Mouse (Mus musculus) T-cell, adult 2 months (primary cell): Measurements from ENCODE around the gene Tmem170b.
"Not testable (repeated sequence)": the region's sequence is repeated elsewhere in the genome, so short reads cannot be mapped to it uniquely, and the experiment has no call there.

Source experiments
- DNase-seq: peaks from one replicate; pipeline ENCODE4 v3.0.0; 2022; ENCODE audit warnings: low spot score

Gene Tmem170b

DNA sequence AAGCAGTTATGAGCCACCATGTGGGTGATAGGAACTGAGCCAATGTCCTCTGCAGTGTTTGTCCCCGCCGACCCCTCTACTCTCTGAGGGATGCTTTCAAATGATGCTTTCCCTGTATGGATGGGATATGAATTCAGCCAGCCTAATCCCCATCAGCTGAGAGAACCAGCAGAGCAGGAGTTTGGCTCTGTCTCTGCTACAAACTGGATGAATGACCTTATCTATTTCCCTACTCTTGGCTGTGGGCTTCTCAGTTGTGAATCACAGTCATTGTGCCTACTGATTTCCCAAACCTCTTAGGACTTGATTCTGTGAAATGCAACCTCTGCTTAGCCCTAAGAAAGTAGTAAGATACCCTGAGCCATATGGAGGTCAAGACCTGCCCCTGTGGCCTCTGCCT lies 64.2 kb downstream of the Tmem170b start:
- DNase-seq, result no peak

DNA sequence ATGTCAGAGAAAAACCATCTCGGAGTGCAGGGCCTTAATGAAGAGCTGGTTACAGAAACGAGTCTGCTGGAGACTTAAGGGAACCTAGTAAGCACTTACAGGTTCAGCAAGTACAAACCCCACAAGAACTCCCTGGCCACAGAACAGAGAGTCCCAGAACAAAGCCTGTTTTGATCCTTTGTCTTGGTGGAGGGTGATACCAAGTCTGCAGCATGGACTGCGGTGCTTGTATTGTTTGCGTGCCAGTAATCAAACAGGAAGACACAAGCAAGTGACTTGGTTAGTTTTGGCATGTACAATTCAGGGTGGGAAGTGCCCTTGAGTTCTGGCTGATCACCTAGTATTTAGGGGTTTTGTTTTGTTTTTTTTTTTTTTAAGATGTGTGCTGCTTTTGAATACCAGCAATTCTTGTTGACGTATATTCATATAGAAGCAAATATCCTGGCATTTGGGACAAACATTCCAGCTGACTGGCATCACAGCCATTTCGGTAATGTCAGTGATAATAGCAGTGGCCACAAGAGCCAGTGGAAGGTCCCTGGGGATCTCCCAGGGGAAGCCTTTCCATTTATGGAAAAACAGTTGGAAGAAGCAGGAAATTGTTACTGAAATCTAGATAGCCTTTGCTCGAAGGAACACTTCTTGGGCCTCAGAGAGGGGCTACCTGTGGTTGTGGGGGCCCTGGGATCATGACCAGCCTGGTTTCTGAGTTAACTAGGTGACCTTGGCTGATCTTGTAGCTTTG lies 64.9 kb downstream of the Tmem170b start:
- no peak for DNase-seq

DNA sequence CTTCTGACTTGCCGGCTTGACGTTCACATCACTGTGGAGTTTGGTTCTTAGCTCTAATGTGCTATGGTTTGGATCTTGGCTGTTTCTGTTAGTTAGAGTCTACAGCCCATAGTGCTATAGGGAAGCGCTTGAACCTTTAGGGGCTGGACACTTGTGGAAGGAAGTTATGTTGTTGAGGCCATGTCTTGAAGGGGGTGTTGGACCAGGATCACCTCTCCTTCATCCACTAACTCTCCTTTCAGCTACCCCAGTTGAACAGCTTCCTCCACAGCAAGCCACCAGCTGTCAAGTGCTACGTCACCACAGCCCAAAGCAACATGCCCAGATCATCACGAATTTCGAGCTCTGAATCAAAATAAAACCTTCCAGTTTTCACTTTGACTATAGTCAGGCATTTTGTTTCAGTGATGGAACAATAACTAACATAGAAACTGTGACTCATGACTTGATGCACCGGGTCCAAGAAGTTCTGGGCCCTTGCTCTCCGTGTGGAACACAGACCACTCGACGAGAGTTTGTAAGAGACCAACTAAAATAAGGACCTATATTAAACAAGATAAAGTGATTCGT lies 65.5 kb downstream of the Tmem170b start:
- DNase-seq, result no peak

DNA sequence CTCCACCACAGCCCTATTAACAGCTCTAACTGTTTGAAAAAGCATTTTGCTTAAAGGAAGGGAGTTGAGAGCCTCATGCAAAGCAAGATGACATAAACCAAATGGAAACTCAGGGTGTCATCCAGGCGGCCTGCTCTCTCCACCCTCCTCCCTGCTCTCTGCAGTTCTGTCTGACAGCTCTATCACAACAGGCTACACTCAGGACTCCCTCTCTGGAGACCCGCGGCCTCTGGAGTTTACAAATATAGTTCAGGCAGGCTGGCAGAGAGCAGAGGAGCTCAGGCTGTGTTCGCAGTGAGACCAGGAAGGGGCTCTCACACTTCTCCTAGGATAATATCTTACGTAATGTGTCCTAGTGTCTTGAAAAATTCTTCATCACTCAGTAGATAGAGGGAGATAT lies 67.2 kb downstream of the Tmem170b start:
- DNase-seq, result not testable (repeated sequence)

DNA sequence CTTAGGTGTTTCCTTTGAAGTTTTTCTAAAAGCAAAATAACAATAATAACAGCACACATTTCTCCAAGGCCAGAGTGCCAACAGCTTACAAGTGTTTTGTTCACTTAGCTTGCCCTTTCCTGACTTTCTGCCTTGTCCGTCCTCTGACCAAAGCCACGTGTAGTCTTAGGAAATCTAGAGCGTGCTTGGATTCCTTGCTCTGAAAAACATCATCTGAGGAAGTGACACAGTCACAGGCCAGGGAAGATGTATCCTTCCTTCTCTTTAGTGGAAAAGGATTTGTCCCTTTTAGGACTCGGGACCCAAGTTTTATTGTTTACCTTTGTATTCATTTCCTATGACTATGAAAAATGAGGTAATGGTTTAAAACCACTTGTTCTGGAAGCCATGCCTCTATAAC lies 67.8 kb downstream of the Tmem170b start:
- no peak for DNase-seq

DNA sequence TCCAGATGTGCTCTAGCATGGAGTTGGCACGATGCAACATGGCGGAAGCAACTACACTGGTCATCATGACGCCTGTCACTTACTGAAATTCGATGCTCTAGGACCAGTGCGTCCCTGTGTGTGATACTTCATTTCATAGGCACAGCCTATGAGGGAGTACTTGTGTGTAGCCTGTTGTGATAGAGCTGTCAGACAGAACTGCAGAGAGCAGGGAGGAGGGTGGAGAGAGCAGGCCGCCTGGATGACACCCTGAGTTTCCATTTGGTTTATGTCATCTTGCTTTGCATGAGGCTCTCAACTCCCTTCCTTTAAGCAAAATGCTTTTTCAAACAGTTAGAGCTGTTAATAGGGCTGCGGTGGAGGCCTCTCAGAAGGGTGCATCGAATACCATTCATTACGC lies 68.9 kb downstream of the Tmem170b start:
- DNase-seq, result not testable (repeated sequence)

DNA sequence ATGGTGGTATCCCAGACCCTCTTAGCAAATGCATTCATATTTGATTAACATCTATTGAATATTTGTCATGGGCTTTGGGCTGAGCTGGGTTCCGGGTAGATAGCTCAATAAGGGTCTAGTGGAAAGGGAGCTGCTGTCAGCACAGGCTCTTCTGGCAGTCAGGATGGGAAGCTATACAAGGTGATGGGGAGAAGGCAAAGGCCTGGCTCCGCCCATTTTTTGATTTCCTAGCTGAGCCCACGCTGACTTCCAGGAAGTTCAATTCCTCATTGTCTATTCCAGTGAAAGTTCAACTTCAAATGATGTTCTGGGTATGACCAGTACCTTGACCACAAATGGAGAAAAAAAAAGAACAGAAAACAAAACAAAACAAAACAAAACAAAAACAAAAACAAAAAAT lies 69.8 kb downstream of the Tmem170b start:
- no peak for DNase-seq

DNA sequence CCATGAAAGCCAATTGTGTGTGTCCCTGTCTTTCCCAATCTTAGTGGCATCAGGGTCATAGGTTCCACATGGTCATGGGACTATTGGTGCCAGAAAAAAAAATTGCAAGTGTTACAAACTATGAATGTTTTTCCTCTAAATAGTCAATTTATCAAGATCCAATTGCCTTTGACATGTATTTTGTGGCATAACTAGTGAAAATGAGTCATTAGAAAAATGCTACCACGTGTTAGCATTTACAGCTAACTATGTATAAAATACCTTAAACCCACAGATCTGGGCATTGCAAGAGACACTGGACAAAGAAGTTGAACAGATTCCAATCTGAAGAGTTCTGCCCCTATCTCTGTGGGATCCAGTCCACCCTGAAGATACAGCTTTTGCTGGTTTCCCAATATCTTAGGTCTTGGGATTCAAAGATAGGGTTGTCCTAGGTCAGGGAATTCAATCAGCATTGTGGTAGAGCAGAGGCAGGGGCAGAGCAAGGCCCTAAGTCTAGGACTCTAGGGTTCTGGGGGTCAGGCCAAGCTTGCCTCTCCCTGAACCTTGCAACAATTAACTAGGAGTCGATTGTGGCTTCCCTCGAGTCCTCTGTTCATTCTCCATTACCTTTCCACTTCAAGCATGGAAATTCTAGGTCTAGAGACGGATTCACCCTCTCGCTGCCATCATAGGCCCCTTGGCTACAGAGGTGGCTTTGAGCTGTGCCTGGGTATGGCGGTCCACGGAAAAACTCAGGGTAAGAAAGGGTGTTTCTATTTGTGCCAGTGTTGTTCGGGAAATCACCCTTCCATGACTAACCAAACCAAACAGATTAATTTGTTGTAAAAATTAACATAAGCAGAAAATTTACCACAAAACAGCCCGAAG lies 70.5 kb downstream of the Tmem170b start:
- DNase-seq, result no peak

DNA sequence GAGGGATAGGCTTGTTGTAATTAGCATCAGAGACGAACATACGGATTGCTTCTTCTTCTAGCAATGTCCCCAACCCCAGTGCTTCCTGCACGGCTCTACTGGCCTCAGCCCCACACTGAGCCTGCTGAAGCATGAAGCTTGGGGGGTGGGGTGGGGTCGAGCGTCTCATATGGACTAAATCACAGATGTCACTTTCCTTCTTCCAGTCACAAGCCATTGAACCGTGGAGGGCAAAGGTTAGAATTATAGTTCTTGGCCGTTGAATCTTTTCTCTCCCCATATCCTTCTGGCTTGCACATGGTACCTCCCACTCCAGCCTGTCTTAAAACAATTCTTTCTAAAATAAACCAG lies 71.1 kb downstream of the Tmem170b start:
- DNase-seq, result no peak

DNA sequence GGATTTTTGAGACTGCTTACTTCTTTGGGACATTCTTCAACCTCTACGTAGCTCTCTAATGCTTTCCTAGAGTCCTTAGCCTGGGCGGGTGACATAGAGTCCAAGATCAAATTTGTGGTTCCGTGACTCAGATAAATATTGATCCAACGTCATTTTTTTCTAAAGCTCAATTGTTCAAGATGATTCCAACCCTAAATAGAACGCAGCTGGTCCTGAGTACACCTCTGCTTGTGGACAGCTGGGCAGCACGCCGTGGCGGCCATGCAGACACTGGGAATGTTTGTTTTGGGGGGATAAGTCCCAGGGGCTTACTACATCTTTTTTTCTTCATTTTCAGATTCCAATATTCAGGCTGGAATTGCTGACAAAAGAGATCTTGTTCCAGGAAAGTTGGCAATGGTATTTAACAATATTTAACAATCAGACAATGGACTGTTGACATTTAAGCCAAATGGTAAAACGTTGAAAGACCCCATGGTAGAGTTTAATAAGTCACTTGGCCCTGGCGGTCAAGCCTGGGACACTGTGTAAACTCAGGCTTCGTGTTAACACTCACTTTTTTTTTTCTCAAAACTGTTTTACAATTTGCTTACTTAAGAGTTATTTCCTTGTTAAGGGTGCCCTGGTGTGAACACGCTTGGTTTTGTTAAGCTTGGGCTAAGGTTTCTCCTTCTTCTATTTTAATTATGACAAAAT lies 75.3 kb downstream of the Tmem170b start:
- no peak for DNase-seq

DNA sequence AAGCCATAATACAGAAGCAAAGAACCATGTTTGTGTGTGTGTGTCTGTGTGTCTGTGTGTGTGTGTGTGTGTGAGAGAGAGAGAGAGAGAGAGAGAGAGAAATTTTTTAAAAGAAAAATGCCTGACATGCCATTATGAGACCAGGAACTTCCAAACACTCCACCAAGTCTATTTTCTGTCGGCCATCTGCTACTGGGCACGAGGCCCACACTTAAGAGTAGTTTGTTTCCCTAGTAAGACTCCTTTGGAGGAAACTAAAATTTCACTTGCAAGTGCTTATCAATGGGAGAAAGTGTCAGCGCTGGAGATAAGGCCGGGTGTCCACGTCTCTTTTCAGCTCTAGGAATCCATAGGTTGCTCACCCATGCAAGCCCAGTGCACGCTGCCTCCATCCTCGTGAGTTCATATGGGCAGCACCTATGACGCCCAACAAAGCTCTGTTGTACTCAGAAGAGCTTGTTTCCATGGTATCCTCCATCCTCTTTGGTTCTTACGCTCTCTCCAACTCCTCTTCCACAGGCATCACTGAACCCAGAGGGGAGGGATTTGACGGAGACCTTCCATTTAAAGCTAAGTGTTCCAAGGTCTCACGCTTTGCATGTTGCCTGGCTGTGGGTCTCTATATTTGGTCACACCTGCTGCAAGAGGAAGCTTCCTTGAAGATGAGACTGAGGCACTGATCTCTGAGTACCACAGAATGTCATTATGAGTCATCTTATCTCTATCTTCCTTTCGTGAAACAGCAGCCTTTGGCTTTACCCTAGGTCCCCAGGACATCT lies 76.8 kb downstream of the Tmem170b start:
- no peak for DNase-seq

DNA sequence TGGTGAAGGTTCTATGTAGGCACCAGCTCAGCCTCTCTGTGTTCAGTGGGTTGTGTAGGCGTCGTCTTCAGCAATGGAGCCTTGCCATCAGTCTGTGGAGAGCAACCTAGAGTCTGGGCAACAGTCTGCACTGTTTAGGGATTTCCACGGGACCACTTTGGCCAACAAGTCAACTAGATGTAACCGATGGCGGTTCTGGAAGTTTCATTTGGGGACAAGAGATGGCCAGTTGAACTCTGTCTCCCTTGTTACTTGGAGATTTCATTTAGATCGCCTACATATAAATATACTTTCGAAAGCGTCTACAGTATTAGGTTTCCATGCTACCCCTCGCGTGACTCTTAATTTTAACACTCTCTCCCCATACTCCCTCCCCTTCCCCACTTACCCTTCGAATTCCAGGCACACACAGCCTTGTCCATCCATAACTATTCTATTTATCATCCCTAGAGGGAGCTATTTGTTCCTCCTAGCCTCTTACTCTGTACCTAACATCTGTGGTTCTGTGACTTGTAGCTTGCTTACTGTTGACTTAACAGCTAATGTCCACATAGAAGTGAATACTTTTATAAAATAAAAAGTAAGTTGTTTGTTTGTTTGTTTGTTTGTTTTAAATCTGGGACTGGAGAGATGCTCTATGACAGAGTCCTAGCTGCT lies 77.8 kb downstream of the Tmem170b start:
- DNase-seq, result no peak

DNA sequence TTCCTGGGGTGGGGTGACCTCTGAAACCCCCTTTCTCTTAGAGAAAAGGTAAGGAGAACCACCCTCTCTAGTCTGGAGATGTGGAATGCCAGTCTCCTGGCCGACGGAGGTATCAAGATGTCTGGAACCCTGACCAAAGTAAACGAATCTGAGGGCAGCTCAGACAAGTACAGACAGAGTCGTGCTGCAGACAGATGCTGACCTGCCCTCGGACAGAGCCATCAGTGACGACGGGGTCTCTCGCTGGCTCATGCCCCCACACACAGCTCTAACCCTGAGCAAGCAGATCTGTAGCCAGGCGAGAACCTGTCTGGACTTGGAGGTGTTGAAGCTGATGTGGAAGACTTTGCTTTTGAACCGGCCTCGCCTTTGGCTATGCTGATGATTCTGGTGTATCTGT lies 79.8 kb downstream of the Tmem170b start:
- no peak for DNase-seq

DNA sequence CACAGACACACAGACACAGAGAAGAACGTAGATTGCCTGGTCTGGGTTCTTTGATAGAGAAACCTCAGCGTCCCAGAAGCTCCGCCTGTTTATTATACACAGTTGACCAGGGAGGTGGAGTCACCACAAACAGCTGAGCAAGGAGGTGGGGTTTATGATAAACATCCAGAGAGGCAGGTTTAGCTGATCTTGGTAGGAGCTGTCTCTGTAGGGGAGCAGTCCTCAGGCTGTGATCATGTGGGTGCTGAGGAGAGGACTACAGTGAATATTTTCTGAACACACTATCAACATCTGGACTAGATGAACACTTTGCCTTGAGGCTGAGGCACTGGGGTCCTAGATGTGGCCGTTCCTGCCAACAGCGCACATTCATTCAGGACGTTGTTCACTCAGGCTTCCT lies 83.3 kb downstream of the Tmem170b start:
- no peak for DNase-seq

DNA sequence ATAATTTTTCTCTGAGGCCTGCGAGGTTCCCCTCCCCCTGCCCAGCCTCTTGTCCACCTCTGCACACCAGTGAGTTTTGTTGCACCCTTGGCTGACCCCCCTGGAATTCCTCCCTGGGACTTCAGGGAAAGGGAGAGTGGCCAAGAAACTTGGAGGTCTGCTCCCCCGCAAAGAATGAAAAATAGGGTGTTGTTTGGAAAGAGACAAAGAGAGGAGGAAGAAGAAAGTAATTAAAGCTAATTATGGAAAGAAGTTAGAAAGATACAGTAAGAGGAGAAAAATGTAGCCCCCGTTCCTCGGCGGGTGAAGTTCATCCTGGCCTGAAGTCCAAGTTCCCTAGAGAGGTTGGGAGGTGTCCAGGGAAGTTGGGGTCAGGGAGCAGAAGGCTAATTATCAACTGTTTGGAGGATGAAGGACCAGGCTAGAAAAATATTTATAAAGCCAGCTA lies 83.9 kb downstream of the Tmem170b start:
- no peak for DNase-seq
